In the genomic region with DNA sequence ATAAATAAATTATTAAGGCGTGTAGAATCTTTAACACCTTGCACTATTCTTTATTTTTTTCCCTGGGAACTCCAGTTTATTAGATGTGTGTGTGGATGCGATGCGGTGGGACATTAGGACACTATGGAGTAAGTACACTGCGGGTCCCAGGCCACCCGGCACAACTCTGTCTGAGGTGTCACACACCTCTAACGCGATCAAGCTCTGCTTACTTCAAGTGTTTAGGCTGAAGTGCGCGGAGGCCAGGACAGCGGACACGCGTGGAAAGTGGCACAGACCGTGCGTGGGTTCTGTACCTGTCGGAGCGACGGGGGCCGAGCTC, we compare ENCODE assay signal across 8 mouse cellular contexts. TPM values are rescaled to one million over a fixed set of nuclear protein-coding genes. Genes with fewer than 3 reads are reported as not detected.
DNase-seq lines count a peak whose midpoint lies in the region; ATAC-seq and TF ChIP-seq lines count a peak whose summit lies in the region.

No protein-coding gene starts in this region.

- no peak for TF ChIP-seq EP300 in CH12.LX (IDR thresholded peaks at IDR 0.05; ENCODE audit: low read length)

- TF ChIP-seq CTCF in CH12.LX (conservative IDR thresholded peaks at IDR 0.05 in 1 of 2, IDR thresholded peaks at IDR 0.05 in 1 of 2; ENCODE audit: low read depth in 2 of 2, low read length in 2 of 2) = no peak
- no peak for TF ChIP-seq CTCF in forebrain, postnatal 0 days (IDR thresholded peaks at IDR 0.05; ENCODE audit: low read depth)

- WGBS in forebrain, postnatal 0 days = 1% methylated on average over 18 of the region's 18 CpGs
- 2% methylated on average over 18 of the region's 18 CpGs for WGBS in liver, embryonic 16.5 days (ENCODE audit: insufficient replicate concordance)

- intact Hi-C loops in heart, postnatal 10 days (cut with DNase I) = loop anchor here (5.0 kb wide), 1 partner anchor 137 kb away; no protein-coding TSS in a partner anchor

- dilution Hi-C loops in CH12.LX (cut with MboI; ENCODE audit: extremely low pct_ligation_motif_present, extremely low pct_unique_long_range_greater_than_20kb, low sequenced_read_pairs) = no loop called here

- H3K4me2 ChIP-seq in CH12.LX (ENCODE audit: insufficient read depth, low read depth, poor library complexity, severe bottlenecking) = peak overlapping the region; percentile 75; the same call in 1 of the 2 replicates
- peak overlapping the region; percentile 65 for H3K4me2 ChIP-seq in forebrain, postnatal 0 days (ENCODE audit: low read depth)
- H3K4me2 ChIP-seq in liver, embryonic 16.5 days (ENCODE audit: low read depth, low read length) = peak overlapping the region; percentile 87

- H3K4me3 ChIP-seq in CH12.LX (replicated peaks in 1 of 3; ENCODE audit: low read depth in 2 of 3, low read length in 2 of 3, poor library complexity in 1 of 3) = peak overlapping the region; percentile 72 to 89 (median 78)
- H3K4me3 ChIP-seq in forebrain, postnatal 0 days (ENCODE audit: low read depth, low read length) = peak overlapping the region; percentile 97
- H3K4me3 ChIP-seq in liver, embryonic 16.5 days (ENCODE audit: low read depth, low read length) = peak overlapping the region; percentile 96

- H3K9ac ChIP-seq in CH12.LX (ENCODE audit: insufficient read depth, low read depth) = peak overlapping the region; percentile 80
- peak overlapping the region; percentile 84 for H3K9ac ChIP-seq in forebrain, postnatal 0 days
- H3K9ac ChIP-seq in liver, embryonic 16.5 days (ENCODE audit: low read depth, low read length) = peak overlapping the region; percentile 95

- H3K79me2 ChIP-seq in CH12.LX (replicated peaks; ENCODE audit: control insufficient read depth, extremely low read depth, insufficient read depth, poor library complexity, severe bottlenecking) = no peaks in the 10 kb centered on the region

- H3K9me3 ChIP-seq in CH12.LX (replicated peaks; ENCODE audit: low read length) = peaks cover 6% of the 10 kb centered on the region
- H3K9me3 ChIP-seq in forebrain, postnatal 0 days (ENCODE audit: low read length) = no peaks in the 10 kb centered on the region
- H3K9me3 ChIP-seq in liver, embryonic 16.5 days (replicated peaks; ENCODE audit: control insufficient read depth, low read length) = no peaks in the 10 kb centered on the region

- no peak overlapping the region; the same call in 1 of the 2 replicates for H3K27ac ChIP-seq in CH12.LX (ENCODE audit: insufficient read depth, low read depth)
- no peak overlapping the region for H3K27ac ChIP-seq in forebrain, postnatal 0 days (ENCODE audit: low read depth, low read length)
- peak overlapping the region; percentile 84 for H3K27ac ChIP-seq in liver, embryonic 16.5 days (ENCODE audit: low read length)

- peaks cover 4 to 23% of the 10 kb centered on the region in 2 experiments; a peak in 2 of 4 replicates for H3K4me1 ChIP-seq in CH12.LX (ENCODE audit: control insufficient read depth in 1 of 2, insufficient read depth in 2 of 2)
- peaks cover 11% of the 10 kb centered on the region; the same call in 1 of the 2 replicates for H3K4me1 ChIP-seq in forebrain, postnatal 0 days (ENCODE audit: insufficient read depth)
- H3K4me1 ChIP-seq in liver, embryonic 16.5 days (ENCODE audit: control insufficient read depth, low read depth, low read length) = peaks cover 9% of the 10 kb centered on the region

- peak; percentile 8 for DNase-seq in heart, adult 8-10 months (ENCODE audit: low spot score)
- no peak for DNase-seq in heart, postnatal 10 days
- DNase-seq in CH12.LX (ENCODE audit: extremely low read depth) = peak; percentile 35
- DNase-seq in forebrain, postnatal 0 days = no peak
- DNase-seq in embryo, embryonic 10.5 days (ENCODE audit: low spot score) = no peak
- DNase-seq in cerebellum, adult 11 months = no peak
- no peak for DNase-seq in kidney, postnatal 36 days

- H3K36me3 ChIP-seq in CH12.LX (replicated peaks in 1 of 2; ENCODE audit: control insufficient read depth in 1 of 2, insufficient read depth in 1 of 2, low read length in 1 of 2) = no peaks in the 10 kb centered on the region
- H3K36me3 ChIP-seq in forebrain, postnatal 0 days (ENCODE audit: insufficient read depth) = no peaks in the 10 kb centered on the region
- no peaks in the 10 kb centered on the region for H3K36me3 ChIP-seq in liver, embryonic 16.5 days (ENCODE audit: control insufficient read depth, insufficient read depth)

- ATAC-seq in forebrain, postnatal 0 days = no peak
- peak; percentile 53 for ATAC-seq in liver, embryonic 16.5 days (ENCODE audit: low read depth)

- no peaks in the 10 kb centered on the region for H3K27me3 ChIP-seq in CH12.LX (replicated peaks)
- no peaks in the 10 kb centered on the region for H3K27me3 ChIP-seq in forebrain, postnatal 0 days (ENCODE audit: insufficient read depth, low read length)
- H3K27me3 ChIP-seq in liver, embryonic 16.5 days (ENCODE audit: control insufficient read depth, insufficient read depth, low read depth, low read length) = no peaks in the 10 kb centered on the region

- no peak for TF ChIP-seq RAD21 in CH12.LX (IDR thresholded peaks at IDR 0.05; ENCODE audit: low read depth, low read length)

- in situ Hi-C loops in CH12.LX (cut with MboI; ENCODE audit: low pct_ligation_motif_present, low pct_unique_long_range_greater_than_20kb, low sequenced_read_pairs) = no loop called here

- TF ChIP-seq POLR2A in CH12.LX (IDR thresholded peaks at IDR 0.05; ENCODE audit: low read depth, low read length) = no peak

TF ChIP-seq in CH12.LX, 34 proteins besides CTCF, POLR2A, EP300 and RAD21:
- TF ChIP-seq UBTF (IDR thresholded peaks at IDR 0.05; ENCODE audit: low read depth, low read length) (no peak), SIN3A (IDR thresholded peaks at IDR 0.05; ENCODE audit: low read length) (0 out of 2 replicates have a peak, but pooled peaks have one; percentile 48)

RNA-seq across cellular contexts. Expression of a gene that starts 0.4 kb away (rescaled TPM):
- 1 to 10 TPM; 6.2 to 7.7 (median 7.2) TPM for total RNA-seq in heart, adult 8-10 months (2022)
- total RNA-seq in heart, postnatal 10 days (2021) = 10 to 100 TPM; 10.8 to 11.3 TPM
- total RNA-seq in CH12.LX (2012; rRNA removed) (2.4 and 3.4 TPM in 2 replicates), CH12.LX (2014; rRNA removed) (2.3 and 2.4 TPM in 2 replicates)
- 2.3 and 3.1 TPM in 2 replicates for polyA plus RNA-seq in CH12.LX (2012; ENCODE audit: insufficient read length, low read depth)
- 14.5 and 22.6 TPM in 2 replicates for total RNA-seq in forebrain, postnatal 0 days (2014; rRNA removed)
- 15.6 and 24.9 TPM in 2 replicates for polyA plus RNA-seq in forebrain, postnatal 0 days (2015; fragmentation: Nextera tagmentation; extraction: Ambion mirVana)
- 8.1 and 8.3 TPM in 2 replicates for polyA plus RNA-seq in liver, embryonic 16.5 days (2015; fragmentation: Nextera tagmentation; extraction: Ambion mirVana)

RNA-seq across cellular contexts. Expression of a gene that starts 44.3 kb away (rescaled TPM):
- 100 to 1,000 TPM; 207 to 255 (median 235) TPM for total RNA-seq in heart, adult 8-10 months (2022)
- 100 to 1,000 TPM; 253 to 276 TPM for total RNA-seq in heart, postnatal 10 days (2021)
- 6.8 and 7.0 TPM in 2 replicates for total RNA-seq in CH12.LX (2012; rRNA removed)
- total RNA-seq in CH12.LX (2014; rRNA removed) = 9.7 and 11.1 TPM in 2 replicates
- polyA plus RNA-seq in CH12.LX (2012; ENCODE audit: insufficient read length, low read depth) = 9.3 and 10.4 TPM in 2 replicates
- 17.2 and 18.1 TPM in 2 replicates for total RNA-seq in forebrain, postnatal 0 days (2014; rRNA removed)
- polyA plus RNA-seq in forebrain, postnatal 0 days (2015; fragmentation: Nextera tagmentation; extraction: Ambion mirVana) = 21.2 and 24.7 TPM in 2 replicates
- polyA plus RNA-seq in liver, embryonic 16.5 days (2015; fragmentation: Nextera tagmentation; extraction: Ambion mirVana) = 20.9 and 21.3 TPM in 2 replicates

Comparison
In these comparisons a context has a peak if more than half of its experiments do, and no peak if none do; other contexts are left out.
1. DNase-seq: peak in heart, adult 8-10 months (single experiment) and CH12.LX (single experiment); none in heart, postnatal 10 days (0 of 2), forebrain, postnatal 0 days (single experiment), embryo, embryonic 10.5 days (single experiment), cerebellum, adult 11 months (single experiment) and kidney, postnatal 36 days (0 of 2).
2. RNA of a gene that starts 44.3 kb away (total RNA-seq): 253 to 276 TPM in heart, postnatal 10 days and 207 to 255 TPM in heart, adult 8-10 months; 17.2 to 18.1 TPM in forebrain, postnatal 0 days and 6.8 to 11.1 TPM in CH12.LX; every median in the first group is over 10 times any median in the second.
3. Peak in every context shown above with its lines, with median percentiles within 50 percentile points of each other: H3K4me2 ChIP-seq, H3K4me3 ChIP-seq and H3K9ac ChIP-seq.